Comparison of ENCODE assay signal across 26 mouse cellular contexts in the genomic region with DNA sequence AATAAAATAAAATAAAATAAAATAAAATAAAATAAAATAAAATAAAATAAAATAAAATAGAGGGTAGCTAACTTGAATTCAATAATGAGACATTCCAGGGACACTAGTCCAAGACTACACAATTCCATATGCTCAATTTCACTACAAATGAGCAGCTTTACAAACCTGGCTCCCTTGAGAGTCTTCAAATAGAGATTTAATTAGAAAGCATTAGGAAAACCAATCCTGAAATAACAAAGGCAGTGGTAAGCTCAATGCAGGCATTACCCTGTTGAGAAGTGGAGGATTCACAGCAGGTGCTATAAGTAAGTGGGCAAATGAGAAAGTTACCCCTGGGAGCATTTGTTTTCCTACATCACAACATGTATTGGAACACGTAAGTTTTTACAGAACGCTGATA.
A peak's percentile ranks its signal among the peaks of the same experiment; 100 is the strongest.
DNase-seq lines count a peak whose midpoint lies in the region; ATAC-seq and TF ChIP-seq lines count a peak whose summit lies in the region.
"Had no signal": no experiment of that assay in that cellular context is flagged by ENCODE, and none has a peak within 500 bp of the region (broad histone marks: within the 10 kb centered on the region; RNA-seq: fewer than 3 reads in every experiment).

No protein-coding gene starts in this region.

- peak; percentile 7 for DNase-seq in forebrain, embryonic 14.5 days (ENCODE audit: low spot score)
- no peak for DNase-seq in midbrain, embryonic 10.5 days (ENCODE audit: low spot score)
- peak; percentile 41 for DNase-seq in midbrain, postnatal 0 days (ENCODE audit: low spot score)
- DNase-seq in heart, adult 2 months: no peak
- DNase-seq: adrenal gland, adult 8-10 months; B cell, adult 2 months; cerebellum, adult 11 months; cerebellum, adult 9-10 months; cerebellum, postnatal 36 days; gastrocnemius, postnatal 10 days; kidney, adult 8-10 months; kidney, postnatal 4 days; left cerebral cortex, postnatal 4 days; liver, postnatal 0 days; lung, postnatal 36 days; thymus, adult 2 months; thymus, postnatal 36 days had no signal

- no peak overlapping the region for H3K9ac ChIP-seq in forebrain, embryonic 14.5 days (ENCODE audit: low read length)
- H3K9ac ChIP-seq in forebrain, embryonic 15.5 days (replicated peaks): no peak overlapping the region
- H3K9ac ChIP-seq in midbrain, embryonic 13.5 days (replicated peaks): no peak overlapping the region
- no peak overlapping the region for H3K9ac ChIP-seq in midbrain, postnatal 0 days (replicated peaks; ENCODE audit: low read length, poor library complexity, severe bottlenecking)
- H3K9ac ChIP-seq in neural tube, embryonic 14.5 days (replicated peaks; ENCODE audit: low read depth, low read length): no peak overlapping the region
- H3K9ac ChIP-seq in heart, adult 2 months (ENCODE audit: low read depth, low read length): no peak overlapping the region
- H3K9ac ChIP-seq: embryonic facial prominence, embryonic 15.5 days; heart, embryonic 15.5 days; liver, embryonic 12.5 days; liver, postnatal 0 days had no signal

- no peak for TF ChIP-seq CTCF in midbrain, postnatal 0 days (IDR thresholded peaks at IDR 0.05)
- no peak for TF ChIP-seq CTCF in heart, adult 2 months (IDR thresholded peaks at IDR 0.05)

- TF ChIP-seq POLR2A in heart, adult 2 months (IDR thresholded peaks at IDR 0.05; ENCODE audit: insufficient read depth, low read depth, low read length): no peak

- H3K4me3 ChIP-seq in forebrain, embryonic 14.5 days (ENCODE audit: low read depth, low read length): no peak overlapping the region
- H3K4me3 ChIP-seq in forebrain, embryonic 15.5 days: no peak overlapping the region
- H3K4me3 ChIP-seq in midbrain, embryonic 13.5 days (replicated peaks): no peak overlapping the region
- H3K4me3 ChIP-seq in midbrain, embryonic 10.5 days: no peak overlapping the region
- H3K4me3 ChIP-seq in midbrain, postnatal 0 days (ENCODE audit: low read depth, low read length): no peak overlapping the region
- H3K4me3 ChIP-seq in neural tube, embryonic 14.5 days (ENCODE audit: low read depth, low read length): no peak overlapping the region
- no peak overlapping the region for H3K4me3 ChIP-seq in heart, adult 2 months
- H3K4me3 ChIP-seq: embryonic facial prominence, embryonic 15.5 days; heart, embryonic 10.5 days; heart, embryonic 15.5 days; liver, embryonic 12.5 days had no signal

- no peaks in the 10 kb centered on the region for H3K79me2 ChIP-seq in heart, adult 2 months (replicated peaks; ENCODE audit: control insufficient read depth, insufficient read depth, low read length)

- no peak overlapping the region for H3K4me2 ChIP-seq in forebrain, embryonic 14.5 days (ENCODE audit: low read length)
- H3K4me2 ChIP-seq in forebrain, embryonic 15.5 days (replicated peaks): no peak overlapping the region
- no peak overlapping the region for H3K4me2 ChIP-seq in midbrain, embryonic 13.5 days (replicated peaks)
- H3K4me2 ChIP-seq in midbrain, postnatal 0 days (ENCODE audit: low read depth, low read length, poor library complexity, severe bottlenecking): no peak overlapping the region
- no peak overlapping the region for H3K4me2 ChIP-seq in neural tube, embryonic 14.5 days (ENCODE audit: low read depth, low read length)
- H3K4me2 ChIP-seq: embryonic facial prominence, embryonic 15.5 days; heart, embryonic 15.5 days; liver, embryonic 12.5 days had no signal

- no peaks in the 10 kb centered on the region for H3K27me3 ChIP-seq in forebrain, embryonic 14.5 days (replicated peaks; ENCODE audit: control insufficient read depth, insufficient read depth, low read length)
- no peaks in the 10 kb centered on the region for H3K27me3 ChIP-seq in forebrain, embryonic 15.5 days
- no peaks in the 10 kb centered on the region for H3K27me3 ChIP-seq in midbrain, embryonic 13.5 days
- no peaks in the 10 kb centered on the region for H3K27me3 ChIP-seq in midbrain, embryonic 10.5 days (ENCODE audit: low read depth, poor library complexity, severe bottlenecking)
- H3K27me3 ChIP-seq in midbrain, postnatal 0 days (ENCODE audit: insufficient read depth, low read length): no peaks in the 10 kb centered on the region
- no peaks in the 10 kb centered on the region for H3K27me3 ChIP-seq in neural tube, embryonic 14.5 days (ENCODE audit: control insufficient read depth, insufficient read depth, low read length)
- no peaks in the 10 kb centered on the region for H3K27me3 ChIP-seq in heart, adult 2 months (ENCODE audit: control insufficient read depth, insufficient read depth, low read length)
- H3K27me3 ChIP-seq: embryonic facial prominence, embryonic 15.5 days; heart, embryonic 15.5 days; liver, embryonic 12.5 days had no signal

- no peak for ATAC-seq in forebrain, embryonic 14.5 days
- ATAC-seq in forebrain, embryonic 15.5 days (replicated peaks): no peak
- peak; percentile 55 for ATAC-seq in midbrain, embryonic 13.5 days
- no peak for ATAC-seq in midbrain, postnatal 0 days (ENCODE audit: low FRiP score)
- peak; percentile 83 for ATAC-seq in neural tube, embryonic 14.5 days (ENCODE audit: low read depth)
- ATAC-seq: intestine, embryonic 16.5 days; liver, embryonic 12.5 days; liver, postnatal 0 days had no signal

- no peaks in the 10 kb centered on the region for H3K9me3 ChIP-seq in forebrain, embryonic 14.5 days (replicated peaks; ENCODE audit: control insufficient read depth, low read length)
- H3K9me3 ChIP-seq in forebrain, embryonic 15.5 days: no peaks in the 10 kb centered on the region
- H3K9me3 ChIP-seq in midbrain, embryonic 13.5 days: no peaks in the 10 kb centered on the region
- no peaks in the 10 kb centered on the region for H3K9me3 ChIP-seq in midbrain, embryonic 10.5 days (replicated peaks)
- H3K9me3 ChIP-seq in midbrain, postnatal 0 days (ENCODE audit: low read length): no peaks in the 10 kb centered on the region
- H3K9me3 ChIP-seq in neural tube, embryonic 14.5 days (ENCODE audit: control insufficient read depth, low read length): no peaks in the 10 kb centered on the region
- H3K9me3 ChIP-seq: embryonic facial prominence, embryonic 15.5 days; heart, embryonic 10.5 days; heart, embryonic 15.5 days; liver, embryonic 12.5 days had no signal

- TF ChIP-seq EP300 in heart, adult 2 months (IDR thresholded peaks at IDR 0.05; ENCODE audit: insufficient read depth, low read depth, low read length): no peak

- no peak overlapping the region for H3K27ac ChIP-seq in forebrain, embryonic 14.5 days (ENCODE audit: low read depth, low read length)
- H3K27ac ChIP-seq in forebrain, embryonic 15.5 days (replicated peaks): no peak overlapping the region
- H3K27ac ChIP-seq in midbrain, embryonic 13.5 days: no peak overlapping the region
- H3K27ac ChIP-seq in midbrain, embryonic 10.5 days (replicated peaks): no peak overlapping the region
- no peak overlapping the region for H3K27ac ChIP-seq in midbrain, postnatal 0 days (ENCODE audit: low read depth, low read length)
- H3K27ac ChIP-seq in neural tube, embryonic 14.5 days (ENCODE audit: low read depth, low read length): no peak overlapping the region
- no peak overlapping the region for H3K27ac ChIP-seq in heart, adult 2 months
- H3K27ac ChIP-seq: embryonic facial prominence, embryonic 15.5 days; heart, embryonic 10.5 days; heart, embryonic 15.5 days; kidney, postnatal 0 days; liver, embryonic 12.5 days had no signal

- WGBS in forebrain, embryonic 14.5 days: 23% methylated on average over 2 of the region's 2 CpGs
- WGBS in forebrain, embryonic 15.5 days: 30% methylated on average over 2 of the region's 2 CpGs
- 65% methylated on average over 2 of the region's 2 CpGs for WGBS in midbrain, embryonic 13.5 days
- WGBS in midbrain, embryonic 10.5 days: 78% methylated on average over 2 of the region's 2 CpGs
- WGBS in midbrain, postnatal 0 days: 66% methylated on average over 2 of the region's 2 CpGs
- 59% methylated on average over 2 of the region's 2 CpGs for WGBS in neural tube, embryonic 14.5 days
- WGBS in heart, adult 2 months: 73% methylated on average over 2 of the region's 2 CpGs

- H3K36me3 ChIP-seq in forebrain, embryonic 14.5 days (ENCODE audit: control insufficient read depth, insufficient read depth, low read length): no peaks in the 10 kb centered on the region
- no peaks in the 10 kb centered on the region for H3K36me3 ChIP-seq in forebrain, embryonic 15.5 days
- H3K36me3 ChIP-seq in midbrain, embryonic 13.5 days: no peaks in the 10 kb centered on the region
- no peaks in the 10 kb centered on the region for H3K36me3 ChIP-seq in midbrain, embryonic 10.5 days
- H3K36me3 ChIP-seq in midbrain, postnatal 0 days (ENCODE audit: insufficient read depth, low read length): no peaks in the 10 kb centered on the region
- H3K36me3 ChIP-seq in neural tube, embryonic 14.5 days (ENCODE audit: control insufficient read depth, insufficient read depth, low read length): no peaks in the 10 kb centered on the region
- H3K36me3 ChIP-seq in heart, adult 2 months (ENCODE audit: control insufficient read depth, insufficient read depth, low read length): no peaks in the 10 kb centered on the region
- H3K36me3 ChIP-seq: embryonic facial prominence, embryonic 15.5 days; heart, embryonic 10.5 days; heart, embryonic 15.5 days; liver, embryonic 12.5 days had no signal

- no peaks in the 10 kb centered on the region for H3K4me1 ChIP-seq in forebrain, embryonic 14.5 days (ENCODE audit: control insufficient read depth, insufficient read depth, low read length)
- no peaks in the 10 kb centered on the region for H3K4me1 ChIP-seq in forebrain, embryonic 15.5 days
- H3K4me1 ChIP-seq in midbrain, embryonic 13.5 days (replicated peaks): no peaks in the 10 kb centered on the region
- no peaks in the 10 kb centered on the region for H3K4me1 ChIP-seq in midbrain, embryonic 10.5 days
- no peaks in the 10 kb centered on the region for H3K4me1 ChIP-seq in midbrain, postnatal 0 days (ENCODE audit: insufficient read depth, low read length)
- no peaks in the 10 kb centered on the region for H3K4me1 ChIP-seq in neural tube, embryonic 14.5 days (ENCODE audit: control insufficient read depth, insufficient read depth, low read length)
- no peaks in the 10 kb centered on the region for H3K4me1 ChIP-seq in heart, adult 2 months (ENCODE audit: control insufficient read depth, insufficient read depth, low read length)
- H3K4me1 ChIP-seq: embryonic facial prominence, embryonic 15.5 days; heart, embryonic 10.5 days; heart, embryonic 15.5 days; liver, embryonic 12.5 days had no signal

- intact Hi-C loops in heart, adult 2 months (cut with DNase I): no loop called here

Comparison
In these comparisons a context has a peak if more than half of its experiments do, and no peak if none do; other contexts are left out.
1. ATAC-seq: peak in midbrain, embryonic 13.5 days (single experiment) and neural tube, embryonic 14.5 days (single experiment); none in forebrain, embryonic 14.5 days (single experiment), forebrain, embryonic 15.5 days (single experiment) and midbrain, postnatal 0 days (single experiment).
2. DNase-seq: peak in forebrain, embryonic 14.5 days (single experiment) and midbrain, postnatal 0 days (single experiment); none in midbrain, embryonic 10.5 days (single experiment) and heart, adult 2 months (0 of 2).